Mouse (Mus musculus) urinary bladder, postnatal 0 days (tissue): ENCODE data around the gene Mpp1. TPM values are rescaled to one million over a fixed set of nuclear protein-coding genes. Genes with fewer than 3 reads are reported as not detected.

Experiments used
- polyA plus RNA-seq: library from polyadenylated mRNA; unstranded; fragments of >200 nt; fragmentation: Nextera tagmentation; extraction: Ambion mirVana; gene quantifications from 2 replicates; pipeline ENCODE4 v1.2.1, GENCODE M21; 2015

Gene Mpp1
- 66.5 and 67.5 TPM in 2 replicates for polyA plus RNA-seq

GRCm38 (mm10) chrX:75130467-75131160, at the start of gene Mpp1:
Gene Mpp1 (minus strand): TSS chrX:75131016.

GRCm38 (mm10) chrX:75163670-75164069, 32.9 kb upstream of the Mpp1 start, which contains the start of gene Smim9:
Gene Smim9 (minus strand): TSS chrX:75163770.

GRCm38 (mm10) chrX:75095369-75096162, 35.2 kb downstream of the Mpp1 start, which contains the start of gene Dkc1:
Gene Dkc1 (plus strand): TSS chrX:75095854.

GRCm38 (mm10) chrX:75084774-75085508, 45.9 kb downstream of the Mpp1 start, which contains the start of gene Gab3:
Gene Gab3 (minus strand): TSS chrX:75085458.

Other genes starting within 250 kb of the Mpp1 start
- gene Gab3, start 45.6 kb downstream of the Mpp1 start, polyA plus RNA-seq, result 1.6 and 1.8 TPM in 2 replicates
- gene Dkc1, start 35.2 kb downstream of the Mpp1 start, polyA plus RNA-seq, result 44.6 and 50.5 TPM in 2 replicates
- gene Smim9, start 32.8 kb upstream of the Mpp1 start, polyA plus RNA-seq, result not detected in 2 replicates